Mouse (Mus musculus) bone marrow macrophage, adult 2 months (primary cell): ENCODE data around the gene Evi5.

Source experiments
- CTCF ChIP-seq: IDR thresholded peaks from 2 replicates; pipeline ENCODE4 v1.5.1; 2012; ENCODE audit warnings: low read depth, mild to moderate bottlenecking, low read length, moderate library complexity
- POLR2A ChIP-seq: IDR thresholded peaks from 2 replicates; pipeline ENCODE4 v1.6.1; 2012; ENCODE audit warnings: mild to moderate bottlenecking, low read depth, low read length, borderline replicate concordance

DNA sequence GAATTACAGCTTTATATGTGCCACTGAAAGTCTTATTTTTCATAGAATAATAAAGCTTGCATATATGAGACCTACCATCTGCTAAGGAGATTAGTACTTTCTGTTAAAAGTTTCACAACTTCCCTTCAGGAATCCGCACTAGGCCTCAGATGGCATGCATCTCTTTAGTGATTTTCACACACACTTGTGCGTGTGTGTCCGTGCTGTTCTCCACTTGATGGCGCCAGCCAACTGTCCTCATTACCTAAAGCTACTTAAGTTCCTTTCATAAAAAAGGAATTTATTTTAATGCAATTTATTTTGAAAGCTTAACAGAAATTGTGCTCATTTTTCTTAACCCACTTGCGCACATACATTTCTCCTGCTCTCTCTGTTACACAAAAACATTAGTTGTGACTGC lies 85.4 kb downstream of the Evi5 start:
- TF ChIP-seq POLR2A (no peak), CTCF (peak; percentile 61)
